Mouse (Mus musculus): ENCODE data around the gene Gamt. TPM values are rescaled to one million over a fixed set of nuclear protein-coding genes. Genes with fewer than 3 reads are reported as not detected.
A peak's percentile ranks its signal among the peaks of the same experiment; 100 is the strongest.

Gamt gene
- polyA plus RNA-seq, 1 experiment from 2014 or later: 29.4 TPM

DNA sequence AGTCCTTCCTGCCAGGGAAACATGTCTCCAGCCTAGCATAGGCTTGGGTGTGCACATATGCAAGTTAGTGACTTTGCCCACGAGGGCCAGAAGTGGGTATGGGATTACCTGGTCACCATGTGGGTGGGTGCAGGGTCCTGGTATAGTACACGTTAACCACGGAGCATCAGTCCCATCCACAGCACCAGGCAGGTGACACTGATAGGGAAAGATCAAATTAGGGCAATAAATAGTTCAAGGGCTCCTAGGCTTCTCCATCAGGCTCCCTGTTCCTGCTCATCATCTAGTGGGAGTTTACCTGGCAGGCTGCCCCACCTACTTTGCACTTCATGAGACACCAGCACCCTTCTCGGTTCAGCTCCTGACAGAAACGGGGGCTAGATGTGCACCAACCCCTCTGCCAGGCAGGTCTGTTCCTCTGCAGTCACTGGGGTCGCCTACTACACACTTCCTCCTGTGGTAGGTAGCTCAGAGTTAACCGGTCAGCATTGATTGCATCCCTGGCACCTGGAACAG is 34.0 kb upstream of the Gamt start:
- H3K9ac ChIP-seq: no peak overlapping the region
- H3K4me1 ChIP-seq (ENCODE audit: insufficient read depth): no peaks in the 10 kb centered on the region
- ATAC-seq (ENCODE audit: insufficient read depth) (no peak), DNase-seq (no peak)
- peak overlapping the region; percentile 53; the same call in 1 of the 2 replicates for H3K4me2 ChIP-seq
- H3K9me3 ChIP-seq (ENCODE audit: low read depth, low read length): no peaks in the 10 kb centered on the region
- no peak for TF ChIP-seq CTCF (IDR thresholded peaks at IDR 0.05; ENCODE audit: low read depth)
- H3K27me3 ChIP-seq (ENCODE audit: insufficient read depth, low read length): peaks cover 32% of the 10 kb centered on the region
- 46% methylated on average over 7 of the region's 7 CpGs for WGBS
- no peak overlapping the region for H3K27ac ChIP-seq (ENCODE audit: low read depth)
- peaks cover 25% of the 10 kb centered on the region for H3K36me3 ChIP-seq (ENCODE audit: insufficient read depth)
- H3K4me3 ChIP-seq (ENCODE audit: low read depth, low read length): no peak overlapping the region; the same call in 1 of the 2 replicates

DNA sequence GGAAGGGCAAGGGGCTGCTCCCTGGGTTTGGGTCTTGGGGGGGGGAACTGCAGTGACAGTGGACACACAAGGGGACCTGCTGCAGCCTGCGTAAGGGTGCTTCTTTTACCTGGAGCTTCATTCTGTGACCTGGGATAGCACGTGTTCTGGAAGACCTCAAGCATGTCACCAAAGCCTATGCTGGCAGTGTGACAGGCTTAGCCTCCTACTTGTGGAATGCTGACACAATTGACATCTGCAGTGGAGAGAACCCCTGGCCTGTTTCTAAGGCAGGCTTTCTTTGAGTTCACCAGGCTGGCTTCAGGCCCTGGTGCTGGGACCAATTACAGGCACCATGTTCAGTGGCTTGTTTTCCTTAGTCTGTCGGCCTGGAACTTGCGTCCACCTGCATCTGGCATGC is 33.5 kb upstream of the Gamt start:
- Histone ChIP-seq H3K4me1 (ENCODE audit: insufficient read depth) (no peaks in the 10 kb centered on the region), H3K27ac (ENCODE audit: low read depth) (no peak overlapping the region), H3K9me3 (ENCODE audit: low read depth, low read length) (no peaks in the 10 kb centered on the region), H3K27me3 (ENCODE audit: insufficient read depth, low read length) (peaks cover 27% of the 10 kb centered on the region), H3K36me3 (ENCODE audit: insufficient read depth) (peaks cover 25% of the 10 kb centered on the region), H3K4me3 (ENCODE audit: low read depth, low read length) (peak overlapping the region; percentile 9; the same call in 1 of the 2 replicates), H3K9ac (no peak overlapping the region), H3K4me2 (peak overlapping the region; percentile 98; the same call in 1 of the 2 replicates)
- TF ChIP-seq CTCF (IDR thresholded peaks at IDR 0.05; ENCODE audit: low read depth): no peak
- WGBS: 68% methylated on average over 4 of the region's 4 CpGs
- ATAC-seq (ENCODE audit: insufficient read depth) (no peak), DNase-seq (no peak)

DNA sequence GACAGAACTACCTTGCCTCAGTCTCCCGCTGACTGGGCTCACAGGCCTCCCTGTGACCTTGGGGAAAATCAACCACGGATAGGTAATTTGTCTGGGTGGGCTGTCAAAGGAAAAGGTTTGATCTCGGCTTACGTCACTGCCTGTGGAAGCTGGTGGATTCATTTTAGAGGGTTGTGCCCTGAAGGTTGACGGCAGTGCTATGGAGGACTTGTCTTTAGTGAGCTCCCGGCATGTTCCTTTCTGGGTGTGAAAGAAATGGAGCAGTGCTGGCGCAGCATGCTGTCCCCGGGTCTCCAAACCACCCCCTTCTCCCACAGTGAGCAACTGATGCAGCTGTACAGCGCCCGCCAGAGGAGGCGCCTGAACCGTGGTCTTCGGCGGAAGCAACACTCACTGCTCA is 32.5 kb upstream of the Gamt start:
- Histone ChIP-seq H3K4me1 (ENCODE audit: insufficient read depth) (no peaks in the 10 kb centered on the region), H3K4me2 (peak overlapping the region; percentile 98), H3K36me3 (ENCODE audit: insufficient read depth) (peaks cover 33% of the 10 kb centered on the region), H3K4me3 (ENCODE audit: low read depth, low read length) (peak overlapping the region; percentile 96), H3K27me3 (ENCODE audit: insufficient read depth, low read length) (peaks cover 17% of the 10 kb centered on the region), H3K9me3 (ENCODE audit: low read depth, low read length) (no peaks in the 10 kb centered on the region), H3K9ac (peak overlapping the region; percentile 100), H3K27ac (ENCODE audit: low read depth) (peak overlapping the region; percentile 95)
- WGBS: 20% methylated on average over 14 of the region's 14 CpGs
- 0 out of 2 replicates have a peak, but pooled peaks have one; percentile 8 for TF ChIP-seq CTCF (IDR thresholded peaks at IDR 0.05; ENCODE audit: low read depth)
- no peak for ATAC-seq (ENCODE audit: insufficient read depth)
- DNase-seq: peak; percentile 34

DNA sequence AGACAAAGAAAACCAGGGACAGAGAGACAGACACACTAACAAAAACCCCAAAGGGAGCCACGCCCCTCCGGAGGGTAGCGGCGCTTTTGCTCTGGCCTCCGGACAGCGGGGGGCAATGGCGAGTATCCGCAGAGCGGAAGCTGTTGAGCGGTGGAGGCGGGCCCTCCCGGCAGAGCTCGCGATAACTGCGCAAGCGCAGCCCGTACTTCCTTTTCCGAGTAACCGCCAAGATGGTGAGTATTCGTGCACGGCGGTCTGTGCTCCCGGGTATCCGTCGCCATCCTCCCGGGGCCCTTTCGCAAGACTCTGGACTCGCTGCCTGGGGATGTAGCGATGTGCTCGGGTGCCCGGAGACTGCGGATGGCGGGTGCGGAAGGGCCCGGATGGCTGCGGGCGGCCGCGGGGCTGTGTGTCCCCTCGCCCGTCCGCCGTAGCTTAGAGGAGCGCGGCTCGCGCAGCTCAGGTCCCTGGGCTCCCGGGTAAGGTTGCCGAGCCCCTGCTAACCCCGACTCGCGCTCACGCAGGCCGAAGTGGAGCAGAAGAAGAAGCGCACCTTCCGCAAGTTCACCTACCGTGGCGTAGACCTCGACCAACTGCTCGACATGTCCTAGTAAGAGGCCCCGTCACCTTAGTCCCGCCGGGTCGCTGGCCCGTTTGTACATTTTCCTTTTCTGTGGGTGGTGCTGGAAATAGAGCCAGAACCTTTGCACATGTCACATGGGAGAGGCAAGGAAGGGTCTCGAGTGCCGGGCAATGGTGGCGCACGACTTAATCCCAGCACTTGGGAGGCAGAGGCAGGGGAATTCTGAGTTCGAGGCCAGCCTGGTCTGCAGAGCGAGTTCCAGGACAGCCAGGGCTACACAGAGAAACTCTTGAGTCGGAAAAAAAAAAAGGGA is 31.7 kb upstream of the Gamt start, which contains the start of gene Rps15:
Rps15 (plus strand) TSS at position 203 of the 896 bp plus-strand sequence.
- WGBS: under 1% methylated on average over 70 of the region's 72 CpGs
- ATAC-seq (ENCODE audit: insufficient read depth): peak; percentile 86

DNA sequence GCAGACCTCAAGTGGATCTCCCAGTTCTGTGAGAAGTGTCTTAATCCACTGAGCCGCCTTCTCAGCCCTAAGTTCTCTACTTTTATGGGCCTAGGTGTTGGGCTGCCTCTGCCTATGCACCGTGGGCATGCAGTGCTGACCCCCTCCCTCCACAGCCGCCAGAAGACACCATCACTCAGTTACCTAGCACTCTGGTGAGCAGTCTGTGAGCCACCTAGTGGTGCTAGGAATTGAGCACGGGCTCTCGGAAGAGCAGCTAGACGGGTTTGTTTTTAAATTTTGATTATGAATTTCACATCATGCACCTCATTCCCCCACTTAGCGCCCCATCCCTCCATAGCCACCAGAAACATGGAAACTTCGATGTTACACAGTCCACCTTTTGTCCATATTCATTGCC is 27.8 kb upstream of the Gamt start:
- H3K9me3 ChIP-seq (ENCODE audit: low read depth, low read length): no peaks in the 10 kb centered on the region
- H3K27me3 ChIP-seq (ENCODE audit: insufficient read depth, low read length): no peaks in the 10 kb centered on the region
- DNase-seq (no peak), ATAC-seq (ENCODE audit: insufficient read depth) (no peak)
- TF ChIP-seq CTCF (IDR thresholded peaks at IDR 0.05; ENCODE audit: low read depth): peak; percentile 13; the same call in 1 of the 2 replicates
- no peak overlapping the region for H3K9ac ChIP-seq
- H3K4me2 ChIP-seq: no peak overlapping the region
- H3K4me3 ChIP-seq (ENCODE audit: low read depth, low read length): no peak overlapping the region
- H3K4me1 ChIP-seq (ENCODE audit: insufficient read depth): no peaks in the 10 kb centered on the region
- H3K27ac ChIP-seq (ENCODE audit: low read depth): no peak overlapping the region
- WGBS: 62% methylated on average over 8 of the region's 8 CpGs
- H3K36me3 ChIP-seq (ENCODE audit: insufficient read depth): peaks cover 63% of the 10 kb centered on the region

More for the DNA sequence above, 31.7 kb upstream of the Gamt start, which contains the start of gene Rps15:
- Histone ChIP-seq H3K27ac (ENCODE audit: low read depth) (peak within 1 kb of the TSS; percentile 95), H3K4me3 (ENCODE audit: low read depth, low read length) (peak within 1 kb of the TSS; percentile 96), H3K27me3 (ENCODE audit: insufficient read depth, low read length) (peaks cover 9% of the 10 kb centered on the region; the same call in 1 of the 2 replicates), H3K9me3 (ENCODE audit: low read depth, low read length) (no peaks in the 10 kb centered on the region), H3K9ac (peak within 1 kb of the TSS; percentile 100), H3K4me1 (ENCODE audit: insufficient read depth) (no peaks in the 10 kb centered on the region), H3K4me2 (peak within 1 kb of the TSS; percentile 98), H3K36me3 (ENCODE audit: insufficient read depth) (peaks cover 41% of the 10 kb centered on the region)
- peak; percentile 76 for TF ChIP-seq CTCF (IDR thresholded peaks at IDR 0.05; ENCODE audit: low read depth)
- peak; percentile 99 for DNase-seq

DNA sequence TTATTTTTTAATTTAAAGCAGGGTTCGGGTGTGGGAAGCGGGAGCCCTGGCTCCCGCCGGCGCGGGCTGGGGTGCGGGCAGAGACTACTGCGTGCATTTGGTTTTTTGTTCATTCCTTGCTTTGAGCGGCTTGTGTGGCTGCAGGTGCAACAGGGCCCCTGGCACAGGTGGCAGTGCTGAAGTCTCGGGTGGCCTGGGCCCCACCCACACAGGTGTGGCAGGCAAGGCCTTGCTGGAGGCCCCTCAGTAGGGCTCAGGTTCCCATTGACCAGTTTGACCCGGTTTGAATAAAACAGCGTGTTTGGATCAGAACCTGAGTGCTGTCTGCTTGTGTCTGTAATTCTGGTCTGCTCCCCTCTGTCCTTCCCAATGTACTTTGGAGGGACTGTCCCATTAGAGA is 27.3 kb upstream of the Gamt start:
- Histone ChIP-seq H3K9me3 (ENCODE audit: low read depth, low read length) (no peaks in the 10 kb centered on the region), H3K4me1 (ENCODE audit: insufficient read depth) (no peaks in the 10 kb centered on the region), H3K27ac (ENCODE audit: low read depth) (no peak overlapping the region), H3K27me3 (ENCODE audit: insufficient read depth, low read length) (no peaks in the 10 kb centered on the region), H3K9ac (no peak overlapping the region), H3K36me3 (ENCODE audit: insufficient read depth) (peaks cover 63% of the 10 kb centered on the region), H3K4me3 (ENCODE audit: low read depth, low read length) (no peak overlapping the region), H3K4me2 (no peak overlapping the region)
- DNase-seq (no peak), ATAC-seq (ENCODE audit: insufficient read depth) (no peak)
- WGBS: 86% methylated on average over 12 of the region's 12 CpGs
- no peak for TF ChIP-seq CTCF (IDR thresholded peaks at IDR 0.05; ENCODE audit: low read depth)

Measured in lung, embryonic 14.5 days (tissue).